Mouse (Mus musculus) layer of hippocampus, adult 9-10 months (tissue): ENCODE data around the gene Chd1l.

ENCODE experiments used
- DNase-seq: peaks from one replicate; pipeline ENCODE4 v3.0.0; 2022; ENCODE audit warnings: low spot score

Chd1l gene

GRCm38 (mm10) chr3:97524835-97525234, 85.2 kb downstream of the Chd1l start:
- no peak for DNase-seq

- DNase-seq: peak; percentile 62
These were observed 87.9 kb downstream of the Chd1l start for GRCm38 (mm10) chr3:97521946-97522731.

GRCm38 (mm10) chr3:97519883-97520282, 90.1 kb downstream of the Chd1l start:
- no peak for DNase-seq

GRCm38 (mm10) chr3:97512296-97512695, 97.7 kb downstream of the Chd1l start:
- no peak for DNase-seq
